Mouse (Mus musculus) v-Abl transformed pro-B cells (cell line): Measurements from ENCODE around the gene Tmod1.

Experiments
- in situ Hi-C, 2 experiments: fragments of 400-800 bp; cut with MboI; formaldehyde crosslinking; loops; one replicate each; pipeline ENCODE4 v1.15.1; 2025; ENCODE audit not compliant: unreplicated experiment in 2 of 2

Tmod1 gene

GRCm38 (mm10) chr4:46048418-46048817, 9.7 kb downstream of the Tmod1 start:
- in situ Hi-C loops: no loop called here

GRCm38 (mm10) chr4:46053323-46054107, 14.8 kb downstream of the Tmod1 start:
- in situ Hi-C loops: no loop called here

DNA sequence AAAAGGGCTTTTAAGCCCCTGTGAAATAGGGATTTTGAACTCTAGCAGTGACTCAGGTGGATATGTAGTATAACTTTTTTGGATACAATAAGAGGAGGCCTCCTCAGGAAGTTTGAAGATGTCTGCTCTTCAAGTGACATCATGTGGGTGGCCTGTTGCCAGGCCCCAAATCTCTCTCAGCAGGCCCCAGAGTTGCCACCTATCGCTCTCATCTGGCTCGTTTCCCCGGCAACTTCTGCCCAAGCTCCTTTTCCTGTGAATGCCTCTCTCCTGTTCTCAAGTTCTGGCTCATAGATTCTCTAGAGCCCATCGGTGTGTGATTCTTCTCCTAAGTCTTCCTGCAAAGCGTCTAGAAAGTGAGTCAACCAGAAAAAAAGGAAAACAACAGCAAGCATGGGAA, 17.4 kb downstream of the Tmod1 start:
- in situ Hi-C loops: no loop called here

DNA sequence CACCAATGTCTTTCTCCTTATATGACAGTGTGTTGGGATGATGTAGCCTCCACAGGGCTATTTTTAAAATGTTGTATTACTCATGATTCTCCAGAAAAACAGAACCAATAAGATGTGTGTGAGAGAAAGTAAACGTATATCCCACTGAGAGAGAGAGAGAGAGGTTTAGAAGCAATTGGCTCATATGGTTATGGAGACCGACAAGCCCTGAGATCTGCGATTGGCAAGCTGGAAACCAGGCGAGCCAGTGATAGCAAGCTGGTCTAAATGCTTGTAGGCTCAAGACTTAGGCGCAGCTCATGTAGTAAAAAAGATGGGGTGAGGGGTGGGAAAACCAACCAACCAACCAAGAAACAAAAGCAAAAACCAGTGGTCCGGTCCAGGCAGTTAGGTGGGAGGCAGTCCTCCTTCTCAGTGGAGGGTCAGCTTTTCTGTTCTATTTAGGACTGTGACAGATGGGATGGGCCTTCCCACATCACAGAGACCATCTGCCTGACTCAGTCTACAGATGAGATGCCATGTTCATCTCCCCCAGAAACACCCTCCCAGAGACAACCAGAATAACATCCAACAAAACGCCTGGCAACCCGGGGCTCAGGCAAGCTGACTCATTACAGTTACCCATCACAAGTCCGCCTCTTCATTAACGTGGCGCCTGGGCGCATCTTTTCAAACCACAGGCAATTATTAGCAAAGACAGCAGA, 22.7 kb downstream of the Tmod1 start:
- in situ Hi-C loops: no loop called here

DNA sequence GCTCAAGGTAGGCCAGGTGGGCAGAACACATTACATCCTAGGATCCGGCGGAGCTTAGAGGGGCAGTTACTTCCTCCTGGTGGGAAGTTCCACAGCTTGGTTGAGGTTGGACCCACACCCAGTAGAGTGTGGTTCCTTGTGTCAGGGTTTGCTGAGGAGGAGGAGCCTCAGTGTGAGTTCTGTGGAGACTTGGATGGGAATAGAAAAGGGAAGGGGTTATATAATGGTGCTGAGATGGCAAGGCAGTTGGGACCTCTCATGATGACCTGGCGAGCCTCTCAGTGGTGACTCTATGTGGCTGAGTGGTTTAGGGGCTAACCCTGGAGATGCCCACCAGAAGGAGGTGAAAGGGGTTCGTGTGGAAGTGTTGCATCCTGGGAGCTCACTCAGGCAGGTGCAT, 25.1 kb downstream of the Tmod1 start:
- in situ Hi-C loops: no loop called here

DNA sequence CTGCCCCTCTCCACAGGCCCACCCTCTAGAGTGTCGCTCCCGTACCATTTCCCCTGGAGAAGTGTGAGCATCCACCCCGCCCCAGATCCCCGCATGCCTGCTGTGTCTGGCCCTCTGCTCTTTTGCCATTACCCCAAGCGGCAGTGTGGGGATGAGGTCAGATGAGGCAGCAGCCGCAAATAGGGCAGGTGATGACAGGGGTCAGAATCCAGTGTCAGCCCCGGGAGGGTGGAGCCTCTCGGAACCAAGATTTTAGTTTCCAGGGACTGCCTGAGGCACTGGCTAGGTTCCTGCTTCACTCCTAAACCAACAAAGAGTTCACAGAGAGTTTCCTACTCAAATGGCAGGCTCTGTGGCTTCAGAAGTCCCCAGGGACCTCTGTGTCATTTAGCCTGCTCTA, 25.5 kb downstream of the Tmod1 start:
- in situ Hi-C loops: no loop called here

- in situ Hi-C loops: no loop called here
Observed at GRCm38 (mm10) chr4:46064961-46065360, 26.2 kb downstream of the Tmod1 start.

DNA sequence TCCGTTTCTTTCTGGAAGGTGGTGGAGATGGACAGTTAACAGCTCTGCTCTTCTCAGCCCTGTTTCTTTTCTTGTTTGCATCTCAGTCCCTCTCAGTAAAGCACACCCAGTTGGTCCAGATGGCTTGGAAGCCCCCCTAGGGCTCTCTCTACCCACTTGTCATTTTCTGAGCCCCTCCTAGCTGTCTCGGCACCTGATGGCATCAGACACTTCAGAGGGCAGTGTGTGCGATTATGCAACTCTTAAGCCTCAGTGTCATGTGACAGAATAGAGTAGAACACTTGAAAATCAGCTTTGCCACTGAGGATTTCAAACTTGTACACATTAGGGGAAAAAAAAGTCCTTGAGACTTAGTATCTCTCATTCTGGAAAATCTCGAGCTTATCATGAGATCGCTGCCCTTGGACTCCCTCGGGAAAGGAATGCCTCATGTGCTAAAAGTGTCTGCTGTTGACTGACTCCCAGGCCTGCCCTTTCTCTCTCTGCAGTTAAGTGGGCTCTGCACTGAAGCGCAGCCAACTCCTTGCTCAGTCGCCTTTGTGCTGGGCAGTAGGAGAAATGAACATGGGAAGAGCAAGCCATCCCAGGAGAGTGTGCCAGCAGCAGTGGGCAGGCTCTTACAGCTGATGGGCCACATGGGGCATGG, 27.1 kb downstream of the Tmod1 start:
- in situ Hi-C loops: no loop called here

GRCm38 (mm10) chr4:46068060-46068459, 29.3 kb downstream of the Tmod1 start:
- in situ Hi-C loops: no loop called here

DNA sequence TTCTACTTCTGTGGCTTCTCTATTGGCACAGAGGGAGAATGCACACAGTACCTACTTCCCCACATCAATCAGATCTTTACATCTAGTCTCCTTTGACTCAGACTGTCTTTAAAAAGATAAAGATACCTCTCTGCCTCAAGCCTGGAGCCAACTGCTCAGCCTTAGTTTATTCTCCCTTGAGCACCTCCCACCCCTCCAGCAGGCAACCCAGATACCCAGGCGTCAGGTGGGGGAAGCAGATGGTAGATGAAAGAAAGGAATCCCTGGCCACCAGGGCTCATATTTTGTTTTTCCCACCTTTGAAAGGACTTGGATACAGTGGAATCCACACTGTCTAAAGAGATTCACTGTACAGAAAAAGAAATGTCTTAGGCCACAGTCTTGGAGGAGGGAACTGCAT, 29.8 kb downstream of the Tmod1 start:
- in situ Hi-C loops: no loop called here

DNA sequence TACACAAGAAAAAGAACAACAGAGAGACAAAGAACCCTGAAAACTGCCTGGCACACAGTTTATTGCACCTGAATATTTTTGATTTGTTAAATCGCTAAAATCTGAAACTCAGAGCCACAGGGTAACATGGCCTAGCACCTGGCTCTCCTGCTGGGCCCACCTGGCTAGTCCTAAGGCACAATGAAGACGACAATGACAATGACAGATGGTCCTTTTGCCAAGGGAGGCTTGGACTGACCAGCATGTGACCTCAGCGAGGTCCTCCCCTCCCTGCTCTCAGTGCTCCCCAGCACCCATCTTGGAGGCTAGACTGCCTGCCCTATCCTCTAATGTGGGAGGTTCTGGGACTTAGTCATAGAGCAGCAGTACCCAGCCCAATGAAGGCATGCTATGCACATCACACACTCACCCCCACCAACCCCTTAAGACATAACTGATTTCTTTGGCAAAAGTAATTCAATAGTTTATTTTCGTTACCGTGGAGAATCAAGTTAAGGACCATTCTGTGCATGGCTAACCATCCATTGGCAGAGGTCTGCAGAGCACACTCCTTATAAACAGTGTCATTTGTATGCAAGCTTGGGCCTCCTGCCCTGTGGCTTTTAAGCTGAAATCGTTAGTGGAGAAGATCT, 31.2 kb downstream of the Tmod1 start:
- in situ Hi-C loops: no loop called here

GRCm38 (mm10) chr4:46072631-46073030, 33.9 kb downstream of the Tmod1 start:
- in situ Hi-C loops: no loop called here

GRCm38 (mm10) chr4:46073736-46074135, 35.0 kb downstream of the Tmod1 start:
- in situ Hi-C loops: no loop called here

- in situ Hi-C loops: no loop called here
Observed at GRCm38 (mm10) chr4:46075664-46076063, 36.9 kb downstream of the Tmod1 start.

DNA sequence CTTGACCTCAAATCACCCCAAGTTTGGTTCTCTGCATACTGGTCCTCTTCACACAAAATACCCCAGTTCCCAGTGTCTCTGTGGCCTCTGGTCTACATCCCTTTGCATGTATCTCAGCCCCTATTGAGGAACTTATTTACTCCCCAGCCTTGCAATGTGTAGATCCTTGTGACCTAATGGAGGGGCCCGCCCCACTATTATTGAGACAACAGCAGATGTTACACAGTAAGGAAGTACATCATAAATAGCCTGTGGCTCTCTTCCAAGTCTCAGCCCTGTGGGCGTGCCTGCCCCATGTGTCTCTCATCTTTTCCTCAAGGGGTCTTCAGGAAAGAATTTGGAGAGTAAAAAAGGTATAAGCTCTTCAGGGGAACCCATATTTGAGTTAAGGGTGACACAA, 38.2 kb downstream of the Tmod1 start:
- in situ Hi-C loops: no loop called here

DNA sequence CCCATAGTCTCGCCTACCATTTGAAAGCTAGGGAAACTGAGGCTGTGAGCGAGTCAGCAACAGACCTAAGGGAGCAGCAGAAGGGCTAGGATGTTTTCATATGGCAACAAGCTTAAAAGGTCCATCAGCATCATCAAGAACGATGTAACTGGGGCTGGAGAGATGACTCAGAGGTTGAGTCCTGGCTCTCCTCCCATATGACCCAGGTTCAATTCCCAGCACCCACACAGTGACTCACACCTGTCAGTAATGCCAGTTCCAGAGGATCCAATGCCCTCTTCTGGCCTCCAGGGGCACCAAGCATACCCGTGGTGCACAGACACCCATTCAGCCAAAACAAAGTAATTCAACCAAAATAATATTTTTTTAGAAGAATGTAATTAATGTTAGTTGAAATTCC, 41.5 kb downstream of the Tmod1 start:
- in situ Hi-C loops: no loop called here

GRCm38 (mm10) chr4:46082555-46082954, 43.8 kb downstream of the Tmod1 start:
- in situ Hi-C loops: no loop called here

DNA sequence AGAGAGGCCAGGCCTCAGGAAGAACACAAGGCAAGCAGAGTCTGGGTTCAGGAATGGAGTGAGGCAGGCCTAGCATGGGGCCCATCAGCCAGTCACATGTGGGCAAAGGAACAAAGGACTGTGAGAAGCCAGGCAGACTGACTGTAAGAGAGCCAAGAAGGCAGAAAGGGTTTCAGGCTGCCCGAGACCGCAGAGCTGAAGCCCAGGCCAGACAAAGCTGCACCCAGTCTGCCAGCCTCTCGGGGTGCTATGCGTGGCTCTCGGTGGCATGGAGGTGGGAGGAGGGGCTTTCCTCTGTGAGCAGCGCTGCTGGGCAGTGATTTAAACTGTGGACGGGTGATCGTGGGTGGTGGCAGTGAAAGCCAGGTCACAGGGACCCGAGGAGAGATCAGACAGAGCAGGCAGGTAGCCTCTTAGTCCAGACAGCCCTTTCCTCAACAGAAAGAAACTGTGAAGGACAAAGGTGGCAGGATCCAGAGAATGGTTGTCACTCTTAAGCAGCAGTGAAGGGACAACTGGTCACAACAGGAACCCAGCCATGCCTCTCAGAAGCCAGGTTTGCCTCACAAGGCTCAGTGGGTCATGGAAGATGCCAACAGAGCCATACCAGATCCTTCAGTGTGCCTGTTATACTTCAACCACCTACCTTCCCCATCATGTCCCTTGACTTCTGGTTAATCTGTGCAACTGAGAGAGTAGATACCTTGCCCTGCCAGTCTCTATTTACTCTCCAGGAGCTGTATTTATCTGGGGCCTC, 45.9 kb downstream of the Tmod1 start:
- in situ Hi-C loops: no loop called here

DNA sequence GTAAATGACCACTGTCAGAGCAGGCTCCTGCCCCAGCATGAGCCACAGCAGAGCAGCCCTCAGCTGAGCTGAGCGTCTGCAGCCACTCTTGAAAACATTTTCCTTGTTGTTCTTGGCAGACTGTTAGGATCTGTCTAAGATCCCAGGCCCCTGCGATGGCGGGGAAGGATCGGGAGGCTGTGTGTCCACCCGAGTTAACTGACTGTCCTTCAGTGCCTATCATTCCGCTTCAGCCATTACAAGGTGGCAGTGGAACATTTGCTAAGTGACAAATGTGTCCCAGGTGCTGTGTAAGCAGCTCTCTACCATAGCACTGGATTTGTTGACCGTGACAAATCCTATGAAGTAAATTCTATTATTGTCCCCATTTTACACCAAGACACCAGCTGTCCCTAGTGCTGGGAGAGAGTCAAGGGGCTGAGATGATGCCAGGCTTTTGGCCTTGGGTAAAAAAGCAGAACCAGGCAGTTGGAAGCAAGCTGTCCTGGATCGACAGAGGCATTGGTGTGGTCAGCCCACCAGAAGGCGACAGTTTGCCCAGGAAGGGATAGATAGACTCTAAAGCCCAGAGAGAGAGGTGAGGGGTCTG, 46.6 kb downstream of the Tmod1 start:
- in situ Hi-C loops: no loop called here

- in situ Hi-C loops: no loop called here
Observed at GRCm38 (mm10) chr4:46086718-46087426, 48.1 kb downstream of the Tmod1 start.
